Mouse (Mus musculus): ENCODE measurements around the gene Btbd18.
A peak's percentile ranks its signal among the peaks of the same experiment; 100 is the strongest.
"Not testable (repeated sequence)": the region's sequence is repeated elsewhere in the genome, so short reads cannot be mapped to it uniquely, and the experiment has no call there.

Gene Btbd18

DNA sequence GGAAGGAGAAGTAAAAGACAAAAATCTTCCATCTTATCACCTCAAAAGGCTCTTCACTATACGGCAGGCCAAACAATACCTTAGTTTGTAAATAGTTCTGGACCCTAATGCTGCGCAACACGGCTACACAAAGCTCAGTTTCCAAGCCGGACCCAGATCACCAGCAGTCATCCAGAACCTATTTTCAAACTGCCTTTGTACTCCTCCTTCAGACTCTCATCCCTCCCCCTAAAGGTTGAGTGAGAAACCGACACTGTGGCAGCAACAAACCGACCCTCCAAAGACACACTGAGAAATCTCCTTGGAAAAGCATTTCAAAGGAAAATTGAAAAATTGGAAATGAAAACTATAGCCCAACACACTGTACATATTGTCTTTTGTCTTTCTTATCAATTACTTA is 10.5 kb upstream of the Btbd18 start:
- DNase-seq = no peak

DNA sequence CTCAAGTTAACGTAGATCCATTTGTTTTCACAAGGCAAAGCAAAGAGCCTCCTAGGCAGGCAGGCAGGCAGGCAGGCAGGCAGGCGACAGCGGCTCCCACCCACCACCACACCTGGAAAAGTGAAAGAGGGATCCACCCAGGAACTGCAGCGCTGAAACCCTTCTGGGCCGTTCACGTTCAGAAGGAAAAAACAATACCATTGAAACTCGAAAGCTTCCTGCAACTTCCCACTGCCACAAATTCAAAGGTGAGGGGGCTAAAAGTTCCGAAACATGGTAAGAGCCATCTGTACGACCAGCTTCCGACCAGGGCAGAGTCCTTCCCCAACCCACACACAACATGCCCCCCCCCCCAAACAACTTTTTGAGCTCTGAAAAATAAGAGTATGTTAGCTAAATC is 9.2 kb upstream of the Btbd18 start:
- DNase-seq = no peak

DNA sequence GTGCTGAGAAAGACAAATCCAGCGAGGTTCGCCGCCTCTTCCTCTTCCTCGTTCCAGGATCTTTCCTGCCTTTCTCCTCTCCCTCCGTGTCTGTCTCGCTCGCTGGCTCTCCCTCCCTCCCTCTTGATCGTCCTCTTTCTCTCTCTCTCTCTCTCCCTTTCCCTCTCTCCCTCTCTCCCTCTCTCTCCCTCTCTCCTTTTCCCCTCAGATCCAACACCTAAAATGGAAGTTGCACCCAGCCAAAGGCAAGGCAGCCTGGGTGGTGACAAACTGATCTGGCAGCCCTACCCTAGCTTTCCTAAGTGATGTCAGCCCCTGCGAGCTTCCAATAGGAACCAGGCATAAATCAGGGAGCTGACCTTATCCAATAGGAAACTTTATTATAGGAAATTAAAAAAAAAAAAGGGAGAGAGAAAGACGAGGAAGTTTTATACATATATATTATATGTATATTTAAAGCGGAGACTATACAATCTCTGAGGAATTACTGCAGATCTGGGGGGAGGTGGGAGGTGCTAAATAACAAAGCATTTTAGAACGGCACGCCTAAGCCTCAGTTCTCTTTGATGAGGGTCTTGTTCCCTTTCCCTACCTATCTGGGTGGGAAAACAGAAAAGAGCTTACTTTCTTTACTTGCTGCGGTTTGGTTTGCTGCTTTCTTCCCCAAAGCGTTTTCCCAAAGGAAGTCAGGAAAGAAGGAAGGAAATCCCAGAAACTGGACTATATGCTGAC is 8.2 kb upstream of the Btbd18 start, which contains the start of gene Ctnnd1:
TSS of gene Ctnnd1 (minus strand) at position 302 of the 732 bp plus-strand sequence.
- DNase-seq = peak; percentile 66

DNA sequence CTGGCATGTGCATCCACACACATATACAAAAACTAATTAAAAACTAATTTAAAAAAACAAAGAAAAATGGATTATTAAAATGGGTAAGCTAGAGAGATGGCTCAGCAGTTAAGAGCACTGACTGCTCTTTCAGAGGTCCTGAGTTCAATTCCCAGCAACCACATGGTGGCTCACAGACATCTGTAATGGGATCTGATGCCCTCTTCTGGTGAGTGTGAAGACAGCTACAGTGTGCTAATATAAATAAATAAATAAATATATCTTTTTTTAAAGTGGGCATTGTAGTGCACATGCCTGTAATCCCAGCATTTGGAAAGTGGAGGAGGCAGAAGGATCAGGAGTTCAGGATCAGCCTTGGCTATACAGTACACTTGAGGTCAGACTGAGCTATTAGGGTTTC is 5.5 kb upstream of the Btbd18 start:
- no peak for DNase-seq

DNA sequence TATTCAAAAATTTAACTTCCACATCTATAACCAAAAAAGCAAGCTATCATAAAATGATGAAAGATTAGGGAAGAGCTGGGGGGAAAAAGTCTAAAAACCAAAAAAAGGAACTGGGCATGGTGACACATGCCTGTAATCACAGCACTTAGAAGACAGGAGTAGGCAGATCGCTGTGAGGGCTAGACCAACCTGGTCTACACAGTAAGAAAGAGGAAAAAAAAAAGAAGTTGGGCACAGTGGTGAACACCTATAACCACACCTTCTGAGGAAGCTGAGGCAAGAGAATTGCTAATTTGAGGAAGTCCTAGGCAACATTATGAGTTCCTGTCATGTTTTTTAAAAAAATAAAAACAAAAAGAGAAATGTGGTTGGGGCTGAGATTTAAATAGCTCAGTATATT is 3.0 kb upstream of the Btbd18 start:
- DNase-seq = no peak

DNA sequence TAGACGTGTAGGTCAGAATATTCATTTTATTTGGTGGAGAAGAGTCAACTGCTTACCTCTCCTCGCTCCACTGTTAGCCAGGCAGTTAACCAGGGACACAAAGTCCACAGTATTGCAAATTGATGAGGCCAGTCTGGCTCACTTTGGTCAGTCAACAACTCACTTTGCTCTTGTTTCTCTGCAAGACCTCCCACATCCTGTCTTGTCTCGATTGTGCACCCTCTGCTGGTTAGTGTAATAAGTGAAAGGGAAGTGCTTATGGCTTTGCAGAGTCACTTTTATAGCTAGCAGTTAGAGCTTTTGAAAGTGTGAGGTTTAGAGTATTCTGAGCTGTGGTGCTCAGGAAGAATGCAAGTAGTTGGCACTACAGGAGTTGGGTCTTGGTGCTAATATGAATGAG is 1.4 kb downstream of the Btbd18 start:
- no peak for DNase-seq

DNA sequence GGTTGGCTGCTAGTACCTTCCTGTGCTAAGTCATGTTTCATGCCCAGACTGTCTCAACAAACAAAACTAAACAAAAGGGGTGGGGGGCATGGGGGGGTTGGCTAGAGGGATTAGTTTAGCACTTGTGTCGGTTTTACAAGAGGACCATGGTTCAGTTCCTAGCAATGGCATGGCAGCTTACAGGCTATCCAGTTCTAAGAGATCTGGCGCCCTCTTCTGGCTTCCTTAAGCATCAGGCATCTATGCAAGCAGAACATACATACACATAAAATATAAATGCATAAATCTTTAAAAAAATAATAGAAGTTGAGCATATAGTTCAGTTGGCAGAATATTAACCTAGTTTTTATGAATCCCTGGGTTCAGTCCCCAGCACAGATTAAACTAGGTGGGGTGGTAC is 4.0 kb downstream of the Btbd18 start:
- DNase-seq = peak; percentile 42

GRCm38 (mm10) chr2:84666081-84666480 is 7.2 kb downstream of the Btbd18 start:
- no peak for DNase-seq

DNA sequence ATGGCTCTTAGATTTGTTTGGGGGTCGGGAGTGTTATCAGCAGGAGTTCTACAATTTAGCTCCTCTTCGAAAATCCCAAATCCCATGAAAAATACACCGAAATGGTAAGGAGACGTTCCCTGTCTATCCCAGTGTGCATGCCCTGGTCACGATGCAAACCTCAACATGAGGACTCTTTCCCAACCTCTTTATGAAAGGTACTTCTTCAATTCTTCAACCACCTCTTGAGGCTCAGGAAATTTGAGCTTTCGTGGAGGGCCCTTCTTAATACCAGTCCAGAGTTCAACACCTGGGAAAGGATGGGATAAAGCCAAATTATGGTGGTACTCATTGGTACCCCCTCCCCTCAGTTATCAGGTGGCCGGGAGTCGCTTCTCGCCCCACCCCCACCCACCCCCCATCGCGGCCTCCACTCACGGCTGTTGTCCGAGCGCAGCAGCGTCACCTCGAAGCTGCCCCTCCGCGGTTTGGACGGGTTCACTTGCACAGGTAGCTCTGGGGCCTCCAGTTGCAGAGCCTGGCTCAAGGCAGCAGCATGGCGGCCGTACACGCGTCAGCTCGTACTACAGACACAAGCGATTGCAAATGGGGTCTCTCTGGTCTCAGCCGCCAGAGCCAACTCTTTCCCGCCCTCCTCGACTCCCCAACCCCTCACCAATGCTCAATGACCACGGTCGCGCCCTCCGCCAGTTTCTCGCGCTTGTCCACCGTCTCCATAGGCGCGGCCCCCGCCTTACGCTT is 11.1 kb downstream of the Btbd18 start:
- no peak for DNase-seq

GRCm38 (mm10) chr2:84670569-84670933 is 11.7 kb downstream of the Btbd18 start, which contains the start of gene Selenoh:
TSS of gene Selenoh (minus strand) at chr2:84670770.
- DNase-seq = peak; percentile 89

- DNase-seq = not testable (repeated sequence)
Measured at GRCm38 (mm10) chr2:84671535-84671934, 12.7 kb downstream of the Btbd18 start.

GRCm38 (mm10) chr2:84677270-84677967 is 18.5 kb downstream of the Btbd18 start:
- no peak for DNase-seq

GRCm38 (mm10) chr2:84677968-84678880 is 19.3 kb downstream of the Btbd18 start, which contains the start of the genes Gm28635 and Med19:
TSS of gene Gm28635 (minus strand) at chr2:84678041.
TSS of gene Med19 (plus strand) at chr2:84678402.
- peak; percentile 79 for DNase-seq

DNA sequence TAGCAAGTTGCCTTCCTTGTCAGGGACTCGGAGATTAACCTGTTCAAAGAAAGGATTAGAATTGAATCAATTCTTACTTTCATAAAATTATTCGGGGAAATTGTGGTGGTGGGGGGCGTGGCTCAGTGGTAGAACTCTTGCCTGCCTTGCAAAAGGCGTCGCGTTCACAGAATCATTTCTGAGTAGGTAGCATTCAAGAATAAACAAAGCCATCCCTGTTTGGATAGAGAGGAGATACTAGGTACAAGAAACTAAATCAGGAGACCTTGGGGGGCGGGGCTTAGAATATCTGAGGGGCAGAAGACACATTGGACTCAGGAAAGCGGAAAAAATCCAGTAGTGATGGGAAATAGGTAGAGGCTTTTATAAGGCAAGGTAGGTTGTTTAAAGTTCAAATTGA is 20.1 kb downstream of the Btbd18 start, which contains the start of gene Tmx2:
TSS of gene Tmx2 (minus strand) at position 125 of the 400 bp plus-strand sequence.
- DNase-seq = no peak

DNA sequence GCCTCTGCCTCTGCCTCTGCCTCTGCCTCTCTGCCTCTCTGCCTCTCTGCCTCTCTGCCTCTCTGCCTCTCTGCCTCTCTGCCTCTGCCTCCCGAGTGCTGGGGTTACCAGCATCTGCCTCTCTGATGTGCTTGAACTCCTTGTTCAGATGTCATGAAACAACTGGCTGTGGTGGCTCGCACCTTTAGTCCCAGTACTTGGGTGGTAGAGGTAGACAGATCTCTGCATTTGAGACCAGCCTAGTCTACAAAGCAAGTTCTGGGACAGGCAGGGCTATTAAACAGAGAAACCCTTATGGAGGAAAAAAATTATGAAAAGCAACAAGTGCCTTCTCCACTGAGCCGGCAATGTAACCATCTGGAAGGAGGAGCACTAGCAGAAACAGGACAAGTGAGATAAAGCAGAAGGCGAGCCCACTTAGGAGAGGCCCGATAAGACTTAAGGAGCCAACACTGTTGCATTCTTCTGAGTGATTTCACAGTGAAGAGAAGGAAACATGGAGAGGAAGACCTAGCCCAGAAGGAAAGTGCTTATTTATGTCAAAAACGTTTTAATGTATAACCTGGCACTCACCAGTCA is 23.8 kb downstream of the Btbd18 start:
- DNase-seq = no peak

DNA sequence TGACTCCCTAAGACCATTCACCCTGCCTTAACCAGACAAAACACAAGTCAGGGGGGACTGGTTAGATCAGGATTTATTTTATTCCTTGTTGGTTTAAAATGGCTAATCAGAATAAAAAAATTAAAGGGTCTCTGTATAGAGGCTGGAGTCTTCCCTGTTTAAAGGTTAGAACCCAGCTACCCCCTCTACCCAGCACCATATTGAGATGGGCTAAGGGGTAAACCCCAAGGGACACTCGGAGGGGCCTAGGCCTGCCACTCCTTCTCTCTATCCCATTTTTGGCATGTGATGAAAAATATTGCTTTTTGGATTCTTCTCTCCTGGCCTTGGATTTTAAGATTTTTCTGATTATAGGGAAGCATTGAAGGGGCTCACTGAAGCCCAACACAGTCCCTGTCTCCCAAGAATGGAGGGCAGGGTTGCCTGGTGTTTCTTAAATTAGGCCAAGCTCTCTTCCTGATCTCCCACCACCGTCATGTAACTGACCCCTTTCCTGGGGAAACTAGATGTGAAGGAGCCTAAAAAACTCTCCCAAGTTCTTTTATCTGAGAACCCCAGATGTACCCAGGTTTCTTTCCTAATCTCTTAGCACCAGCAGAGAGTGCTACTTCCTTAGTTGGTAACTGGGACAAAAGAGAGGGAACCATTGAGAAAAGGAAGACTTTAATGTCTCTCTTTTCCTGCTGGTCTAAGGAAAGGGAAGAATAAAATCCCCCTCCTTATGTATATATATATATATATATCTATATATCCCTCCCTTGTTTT is 29.4 kb downstream of the Btbd18 start:
- no peak for DNase-seq

DNA sequence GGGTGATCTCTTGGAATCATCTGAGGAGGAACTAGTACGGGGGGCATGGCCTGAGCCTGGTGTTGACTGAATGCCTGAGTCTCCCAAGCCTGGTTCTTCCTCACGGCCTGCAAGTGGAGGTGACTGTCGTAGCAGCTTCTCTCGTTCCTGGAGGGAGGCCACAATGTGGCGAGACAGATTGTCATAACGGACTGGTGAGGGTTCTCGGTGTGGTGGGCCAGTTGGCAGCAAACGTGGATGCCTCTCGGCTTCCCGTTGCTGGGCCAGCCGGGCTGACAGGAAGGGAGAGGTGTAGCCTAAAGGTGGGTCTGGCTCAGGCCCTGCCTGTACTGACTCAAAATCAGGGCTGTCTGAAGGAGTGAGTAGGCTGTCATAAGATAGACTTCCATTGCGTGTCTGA is 31.2 kb downstream of the Btbd18 start:
- DNase-seq = no peak

- DNase-seq = no peak
Measured at GRCm38 (mm10) chr2:84695007-84695695, 36.3 kb downstream of the Btbd18 start.

DNA sequence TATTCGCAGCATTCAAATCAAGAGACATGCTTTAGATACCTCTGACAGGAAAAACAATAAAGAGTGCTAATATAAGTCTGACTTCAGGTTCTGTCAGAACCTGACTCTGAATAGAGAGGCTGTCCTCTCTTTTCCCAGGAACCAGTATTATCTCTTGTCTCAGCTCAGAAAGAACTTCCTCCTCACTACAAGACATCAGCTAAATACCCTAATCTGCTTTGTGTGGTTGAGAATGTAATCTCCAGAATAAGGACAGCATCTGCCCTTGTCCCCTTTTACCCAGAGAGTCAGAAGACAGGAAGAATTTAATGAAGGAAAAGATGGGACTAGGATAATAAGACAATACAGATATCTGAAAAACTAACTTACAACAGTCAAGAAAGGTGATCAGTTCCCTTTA is 44.6 kb downstream of the Btbd18 start:
- no peak for DNase-seq

DNA sequence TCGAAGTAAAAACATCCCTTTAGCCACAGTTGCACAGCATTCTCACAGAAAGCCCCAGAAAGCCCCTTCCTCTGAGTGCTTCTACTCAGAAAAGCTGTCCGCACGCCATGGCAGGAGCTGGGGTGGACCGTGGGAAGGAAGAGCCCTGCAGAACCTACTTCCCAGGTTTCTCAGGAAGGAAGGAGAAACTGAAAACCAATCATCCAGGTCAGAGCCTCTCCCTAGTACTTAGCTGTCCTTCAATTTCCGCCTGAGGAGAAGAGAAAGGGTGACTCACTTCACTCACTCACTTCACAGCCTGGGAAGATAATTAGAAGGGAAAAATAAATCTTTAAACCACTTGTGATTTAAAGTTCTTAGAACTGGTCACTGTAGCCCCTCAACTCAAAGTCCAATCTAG is 45.5 kb downstream of the Btbd18 start:
- no peak for DNase-seq

- DNase-seq = no peak
Measured at GRCm38 (mm10) chr2:84705295-84705694, 46.4 kb downstream of the Btbd18 start.
